Mouse (Mus musculus) hindbrain, postnatal 0 days (tissue): Measurements from ENCODE around the gene Lce3d. TPM values are rescaled to one million over a fixed set of nuclear protein-coding genes. Genes with fewer than 3 reads are reported as not detected.

Experiments used
- ATAC-seq: fragments of 200-750 bp; cut with Nextera tagmentation; 2 replicates; pipeline ENCODE4 v1.8.0; 2017; ENCODE audit warnings: mild to moderate bottlenecking, moderate TSS enrichment, moderate library complexity
- DNase-seq: peaks from one replicate; pipeline ENCODE4 v3.0.0-alpha.2; 2015; ENCODE audit warnings: low spot score
- H3K27ac ChIP-seq: fragments of 300-500 bp; sonication (generic); 2 replicates; pipeline ENCODE4 v1.5.1; 2014; ENCODE audit warnings: mild to moderate bottlenecking
- H3K27me3 ChIP-seq: fragments of 300-500 bp; sonication (generic); 2 replicates; pipeline ENCODE4 v1.6.1; 2014; ENCODE audit warnings: low read length, mixed read lengths; ENCODE audit not compliant: insufficient read depth
- H3K36me3 ChIP-seq: fragments of 300-500 bp; sonication (generic); 2 replicates; pipeline ENCODE4 v1.6.1; 2014; ENCODE audit warnings: low read length, mixed read lengths; ENCODE audit not compliant: insufficient read depth
- H3K4me1 ChIP-seq: fragments of 300-500 bp; sonication (generic); 2 replicates; pipeline ENCODE4 v1.6.1; 2014; ENCODE audit warnings: antibody characterized with exemption, low read length, mixed read lengths; ENCODE audit not compliant: insufficient read depth
- H3K4me2 ChIP-seq: fragments of 300-500 bp; sonication (generic); 2 replicates; pipeline ENCODE4 v1.6.1; 2014; ENCODE audit warnings: low read depth, mild to moderate bottlenecking, low read length, moderate library complexity, mixed read lengths
- H3K4me3 ChIP-seq: fragments of 300-500 bp; sonication (generic); 2 replicates; pipeline ENCODE4 v1.5.1; 2014; ENCODE audit warnings: low read length
- H3K9ac ChIP-seq: fragments of 300-500 bp; sonication (generic); replicated peaks from 2 replicates; pipeline ENCODE4 v1.6.1; 2014; ENCODE audit warnings: mild to moderate bottlenecking, low read length, moderate library complexity, mixed read lengths
- H3K9me3 ChIP-seq: fragments of 300-500 bp; sonication (generic); 2 replicates; pipeline ENCODE4 v1.6.1; 2016; ENCODE audit warnings: low read length, mixed read lengths
- CTCF ChIP-seq: IDR thresholded peaks from 2 replicates; pipeline ENCODE4 v1.5.1; 2016; ENCODE audit warnings: antibody characterized with exemption, control low read depth, low read depth
- WGBS: fragments of 180-500 bp; shearing (Covaris S2); extraction: QIAGEN DNeasy Blood & Tissue Kit; methylation state at CpG from one replicate; pipeline ENCODE4 v1.1.7; 2014; 5-methylcytosine and 5-hydroxymethylcytosine counted together
- polyA plus RNA-seq: library from polyadenylated mRNA; unstranded; fragments of >200 nt; fragmentation: Nextera tagmentation; extraction: Ambion mirVana; gene quantifications from 2 replicates; pipeline ENCODE4 v1.2.1, GENCODE M21; 2015
- total RNA-seq: library from RNA; depleted of rRNA; stranded (reverse); fragments of >200 nt; gene quantifications from 2 replicates; pipeline ENCODE4 v1.2.3, GENCODE M21; 2014; rRNA removed

Gene Lce3d
- total RNA-seq (not detected in 2 replicates), polyA plus RNA-seq (not detected in 2 replicates)

- no peaks in the 10 kb centered on the region for H3K27me3 ChIP-seq
- 97% methylated on average over 1 of the region's 1 CpGs for WGBS
These were observed at the start of gene Lce3d for GRCm38 (mm10) chr3:92957090-92957489. Gene Lce3d, plus strand, starts transcription at chr3:92957390.

DNA sequence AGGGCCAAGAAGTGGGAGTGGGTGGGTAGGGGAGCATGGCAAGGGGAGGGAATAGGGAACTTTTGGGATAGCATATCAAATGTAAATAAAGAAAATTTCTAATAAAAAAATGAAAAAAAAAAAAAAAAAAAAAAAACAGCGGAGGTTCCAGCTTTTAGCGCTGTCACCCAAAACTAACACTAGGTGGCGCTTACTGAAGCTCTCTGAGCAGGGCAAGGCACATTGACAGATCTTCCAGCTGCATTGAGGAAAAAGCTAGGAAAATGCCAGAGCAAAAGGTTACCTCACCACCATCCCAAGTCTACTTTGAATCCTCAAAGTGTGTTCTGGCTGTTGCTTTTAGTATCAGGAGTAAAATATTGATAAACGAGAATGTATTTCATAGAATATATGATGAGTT lies 49.6 kb upstream of the Lce3d start:
- DNase-seq (peak; percentile 80), ATAC-seq (peak; percentile 59; the same call in 1 of the 2 replicates)
- H3K4me2 ChIP-seq = no peak overlapping the region
- no peak overlapping the region for H3K27ac ChIP-seq
- WGBS = 25% methylated on average over 4 of the region's 4 CpGs
- peak; percentile 72 for TF ChIP-seq CTCF
- H3K9ac ChIP-seq = no peak overlapping the region
- H3K4me3 ChIP-seq = no peak overlapping the region
- H3K9me3 ChIP-seq = no peaks in the 10 kb centered on the region
- H3K27me3 ChIP-seq = no peaks in the 10 kb centered on the region
- H3K4me1 ChIP-seq = no peaks in the 10 kb centered on the region
- H3K36me3 ChIP-seq = no peaks in the 10 kb centered on the region

More at GRCm38 (mm10) chr3:92957090-92957489, at the start of gene Lce3d:
- no peak within 1 kb of the TSS for H3K27ac ChIP-seq
- no peaks in the 10 kb centered on the region for H3K9me3 ChIP-seq
- no peaks in the 10 kb centered on the region for H3K4me1 ChIP-seq
- no peak for DNase-seq
- H3K4me2 ChIP-seq = no peak within 1 kb of the TSS
- no peak within 1 kb of the TSS for H3K4me3 ChIP-seq
- TF ChIP-seq CTCF = no peak
- ATAC-seq = no peak
- no peak within 1 kb of the TSS for H3K9ac ChIP-seq
- no peaks in the 10 kb centered on the region for H3K36me3 ChIP-seq

DNA sequence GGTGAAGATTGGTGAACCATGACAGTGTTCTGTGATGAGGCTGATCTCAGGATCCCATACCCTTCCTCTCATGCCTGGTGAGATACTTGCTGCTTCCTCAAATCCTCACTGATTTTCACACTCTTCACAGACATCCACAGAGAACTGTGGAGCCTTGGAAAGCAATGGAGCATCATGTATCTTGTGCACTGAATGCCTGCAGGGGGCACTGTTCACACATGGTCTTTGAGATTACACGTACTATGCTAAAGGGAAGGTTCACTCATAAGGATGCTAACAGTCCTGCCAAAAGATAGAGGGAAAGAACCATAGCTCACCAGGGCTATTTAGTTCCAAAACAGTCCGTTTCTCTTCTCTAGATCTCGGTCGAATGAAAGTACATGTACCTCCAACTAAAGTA lies 36.8 kb upstream of the Lce3d start:
- Histone ChIP-seq H3K9ac (no peak overlapping the region), H3K27ac (no peak overlapping the region), H3K4me1 (no peaks in the 10 kb centered on the region), H3K9me3 (no peaks in the 10 kb centered on the region), H3K4me2 (no peak overlapping the region), H3K36me3 (no peaks in the 10 kb centered on the region), H3K4me3 (no peak overlapping the region), H3K27me3 (no peaks in the 10 kb centered on the region)
- peak; percentile 49 for TF ChIP-seq CTCF
- DNase-seq (peak; percentile 23), ATAC-seq (no peak)
- 61% methylated on average over 4 of the region's 4 CpGs for whole genome bisulfite sequencing

DNA sequence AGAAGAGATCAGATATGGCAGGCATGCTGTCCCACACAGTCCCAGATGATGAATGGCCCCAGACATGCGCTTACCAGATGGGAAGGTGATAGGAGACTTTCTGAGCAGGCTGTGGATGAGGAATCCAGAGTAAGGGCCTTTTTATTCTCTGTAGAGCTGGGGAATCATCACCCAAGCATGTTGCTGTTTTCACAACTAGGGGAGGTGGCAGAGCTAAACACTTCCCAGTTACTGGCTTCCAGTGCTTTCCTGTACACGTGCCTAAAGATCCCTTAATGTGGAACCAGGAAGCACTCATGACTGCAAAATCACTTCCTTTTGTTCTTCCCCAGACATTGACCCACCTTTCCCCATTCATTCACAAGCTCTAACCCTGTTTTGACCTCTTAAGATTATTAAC lies 31.1 kb upstream of the Lce3d start, which contains the start of gene Lce3a:
Lce3a (minus strand) TSS at position 101 of the 400 bp plus-strand sequence.
- Histone ChIP-seq H3K4me2 (no peak within 1 kb of the TSS), H3K4me1 (no peaks in the 10 kb centered on the region), H3K27ac (no peak within 1 kb of the TSS), H3K36me3 (no peaks in the 10 kb centered on the region), H3K27me3 (no peaks in the 10 kb centered on the region), H3K4me3 (no peak within 1 kb of the TSS), H3K9ac (no peak within 1 kb of the TSS), H3K9me3 (no peaks in the 10 kb centered on the region)
- DNase-seq = no peak
- no peak for ATAC-seq
- 77% methylated on average over 2 of the region's 2 CpGs for WGBS
- TF ChIP-seq CTCF = no peak

DNA sequence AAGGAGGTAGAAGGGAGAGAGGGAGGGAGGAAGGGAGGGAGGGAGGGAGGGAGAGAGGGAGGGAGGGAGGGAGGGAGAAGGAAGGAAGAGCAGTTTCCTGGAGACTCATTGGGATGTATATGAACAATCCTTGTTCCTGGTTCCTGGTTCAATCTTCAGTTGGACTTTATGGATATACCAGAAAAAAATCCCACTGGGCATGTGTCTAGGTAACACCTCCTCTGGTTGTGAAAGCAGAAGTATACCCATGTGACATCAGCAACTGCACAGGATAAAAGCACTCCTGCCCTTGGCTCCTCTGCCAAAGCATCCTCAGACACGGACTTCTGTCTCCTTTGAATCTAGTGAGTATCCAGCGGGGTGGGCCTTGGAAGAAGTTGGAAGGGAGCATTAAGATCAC lies 24.5 kb upstream of the Lce3d start, which contains the start of gene Lce3b:
Lce3b (plus strand) TSS at position 301 of the 400 bp plus-strand sequence.
- no peak for DNase-seq
- no peak for TF ChIP-seq CTCF
- Histone ChIP-seq H3K27me3 (no peaks in the 10 kb centered on the region), H3K36me3 (no peaks in the 10 kb centered on the region), H3K4me3 (no peak within 1 kb of the TSS), H3K9ac (no peak within 1 kb of the TSS), H3K4me1 (no peaks in the 10 kb centered on the region), H3K4me2 (no peak within 1 kb of the TSS), H3K9me3 (no peaks in the 10 kb centered on the region), H3K27ac (no peak within 1 kb of the TSS)
- ATAC-seq = no peak
- WGBS = 57% methylated on average over 2 of the region's 2 CpGs

DNA sequence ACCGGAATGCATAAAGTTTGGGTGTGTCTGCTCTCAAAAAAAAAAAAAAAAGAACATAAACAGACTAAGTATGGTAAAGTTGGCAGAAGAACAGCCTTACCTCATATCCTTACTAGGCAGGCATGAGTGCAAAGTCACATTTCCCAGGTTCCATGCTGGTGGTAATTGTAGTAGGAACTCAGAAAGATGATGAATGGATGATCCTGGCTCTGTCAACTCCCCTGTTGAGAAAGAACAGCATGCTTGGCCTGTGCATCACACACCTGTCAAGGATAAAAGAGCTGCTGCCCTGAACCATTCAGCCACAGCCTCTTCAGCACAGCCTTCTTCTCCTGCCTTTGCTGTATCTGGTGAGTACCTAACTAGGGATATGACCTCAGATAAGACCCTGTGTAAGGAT lies 13.0 kb upstream of the Lce3d start, which contains the start of gene Lce3c:
Lce3c (plus strand) TSS at position 301 of the 400 bp plus-strand sequence.
- TF ChIP-seq CTCF = no peak
- Histone ChIP-seq H3K4me3 (no peak within 1 kb of the TSS), H3K27ac (no peak within 1 kb of the TSS), H3K27me3 (no peaks in the 10 kb centered on the region), H3K9me3 (no peaks in the 10 kb centered on the region), H3K36me3 (no peaks in the 10 kb centered on the region), H3K4me2 (no peak within 1 kb of the TSS), H3K9ac (no peak within 1 kb of the TSS), H3K4me1 (no peaks in the 10 kb centered on the region)
- no peak for ATAC-seq
- WGBS = 78% methylated on average over 1 of the region's 1 CpGs
- DNase-seq = no peak

DNA sequence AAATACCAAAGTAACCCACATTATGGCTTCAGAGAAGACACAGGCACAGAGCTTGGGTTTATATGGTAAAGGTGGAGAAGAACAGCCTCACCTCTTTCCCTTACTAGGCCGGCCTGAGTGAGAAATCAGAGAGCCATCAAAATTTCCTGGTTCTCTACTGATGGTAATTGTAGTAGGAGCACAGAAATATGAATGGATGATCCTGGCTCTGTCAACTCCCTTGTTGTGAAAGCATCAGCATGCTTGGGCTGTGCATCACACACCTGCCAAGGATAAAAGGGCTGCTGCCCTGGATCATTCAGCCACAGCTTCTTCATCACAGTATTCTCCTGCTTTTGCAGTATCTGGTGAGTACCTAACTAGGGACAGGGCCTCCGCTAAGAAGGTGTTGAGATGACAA lies 9.6 kb downstream of the Lce3d start, which contains the start of gene Lce3e:
Lce3e (plus strand) TSS at position 301 of the 400 bp plus-strand sequence.
- ATAC-seq (no peak), DNase-seq (no peak)
- no peaks in the 10 kb centered on the region for H3K4me1 ChIP-seq
- no peak within 1 kb of the TSS for H3K9ac ChIP-seq
- H3K27me3 ChIP-seq = no peaks in the 10 kb centered on the region
- no peaks in the 10 kb centered on the region for H3K36me3 ChIP-seq
- H3K4me3 ChIP-seq = no peak within 1 kb of the TSS
- TF ChIP-seq CTCF = no peak
- no peak within 1 kb of the TSS for H3K4me2 ChIP-seq
- WGBS = 94% methylated on average over 2 of the region's 2 CpGs
- no peaks in the 10 kb centered on the region for H3K9me3 ChIP-seq
- H3K27ac ChIP-seq = no peak within 1 kb of the TSS
